Mouse (Mus musculus) heart, adult 2 months (tissue): ENCODE measurements at regions not wholly inside any gene's neighbourhood (a gene's known extent, or its start where the extent isn't known, plus 50 kb on each side); places are given as distances from the start of the nearest gene placed in this dataset.

Experiments
- DNase-seq, 2 experiments: peaks; one replicate each; pipeline ENCODE4 v3.0.0; 2021
- H3K27ac ChIP-seq: fragments of 200-600 bp; 2 replicates; pipeline ENCODE4 v1.8.1; 2022
- H3K27me3 ChIP-seq: fragments of 200-500 bp; 2 replicates; pipeline ENCODE4 v1.6.1; 2012; ENCODE audit warnings: mild to moderate bottlenecking, low read length, inconsistent platforms, mixed read lengths; ENCODE audit not compliant: control insufficient read depth, insufficient read depth
- H3K36me3 ChIP-seq: fragments of 200-500 bp; 2 replicates; pipeline ENCODE4 v1.6.1; 2012; ENCODE audit warnings: low read length, inconsistent platforms; ENCODE audit not compliant: control insufficient read depth, insufficient read depth
- H3K4me1 ChIP-seq: fragments of 200-500 bp; 2 replicates; pipeline ENCODE4 v1.6.1; 2011; ENCODE audit warnings: low read length; ENCODE audit not compliant: control insufficient read depth, insufficient read depth
- H3K4me3 ChIP-seq: fragments of 200-600 bp; 2 replicates; pipeline ENCODE4 v1.8.1; 2022
- H3K79me2 ChIP-seq: fragments of 200-500 bp; replicated peaks from 2 replicates; pipeline ENCODE4 v1.6.1; 2012; ENCODE audit warnings: mild to moderate bottlenecking, inconsistent platforms, low read length, moderate library complexity, mixed read lengths; ENCODE audit not compliant: control insufficient read depth, insufficient read depth
- H3K9ac ChIP-seq: fragments of 200-500 bp; 2 replicates; pipeline ENCODE4 v1.6.1; 2012; ENCODE audit warnings: low read depth, mild to moderate bottlenecking, control low read depth, inconsistent platforms, low read length, mixed read lengths
- CTCF ChIP-seq: fragments of 200-600 bp; IDR thresholded peaks from 2 replicates; pipeline ENCODE4 v1.8.1; 2022; ENCODE audit warnings: antibody characterized with exemption, mild to moderate bottlenecking, moderate library complexity
- EP300 ChIP-seq: fragments of 200-500 bp; IDR thresholded peaks from 2 replicates; pipeline ENCODE4 v1.6.1; 2011; ENCODE audit warnings: low read depth, low read length, control low read depth; ENCODE audit not compliant: insufficient read depth
- POLR2A ChIP-seq: fragments of 200-500 bp; IDR thresholded peaks from 2 replicates; pipeline ENCODE4 v1.6.1; 2011; ENCODE audit warnings: mild to moderate bottlenecking, low read depth, low read length, control low read depth; ENCODE audit not compliant: insufficient read depth
- WGBS: fragments of 180-500 bp; shearing (Covaris S2); methylation state at CpG from one replicate; pipeline ENCODE4 v1.1.7; 2018; 5-methylcytosine and 5-hydroxymethylcytosine counted together
- intact Hi-C: fragments of 180-260 bp; cut with DNase I; formaldehyde crosslinking; loops from one replicate; pipeline ENCODE4 v1.15.1; 2025

DNA sequence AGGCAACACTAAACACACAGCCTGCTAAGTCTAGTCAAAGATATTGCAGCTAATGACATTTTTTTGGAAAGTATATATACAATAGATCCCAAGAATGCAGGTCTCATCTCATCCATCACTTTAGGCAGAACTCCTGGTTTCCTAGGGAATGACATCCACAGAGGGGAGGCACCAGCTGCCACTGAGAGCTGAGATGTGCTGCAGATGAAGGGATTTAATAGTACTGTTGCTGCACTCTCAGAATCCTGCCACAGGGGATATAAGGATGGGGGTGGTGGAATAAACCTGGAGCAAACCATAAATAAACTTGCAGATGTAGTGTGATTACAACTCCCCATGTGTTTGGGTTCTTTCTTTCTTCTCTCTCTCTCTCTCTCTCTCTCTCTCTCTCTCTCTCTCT, 158.4 kb upstream of the Rai2 start:
- no peaks in the 10 kb centered on the region for H3K4me1 ChIP-seq
- no peak overlapping the region for H3K9ac ChIP-seq
- intact Hi-C loops = no loop called here
- no peak overlapping the region for H3K27ac ChIP-seq
- no peak for DNase-seq
- H3K36me3 ChIP-seq = no peaks in the 10 kb centered on the region
- H3K4me3 ChIP-seq = no peak overlapping the region
- TF ChIP-seq CTCF (no peak), EP300 (no peak), POLR2A (no peak)
- no peaks in the 10 kb centered on the region for H3K27me3 ChIP-seq
- no peaks in the 10 kb centered on the region for H3K79me2 ChIP-seq

DNA sequence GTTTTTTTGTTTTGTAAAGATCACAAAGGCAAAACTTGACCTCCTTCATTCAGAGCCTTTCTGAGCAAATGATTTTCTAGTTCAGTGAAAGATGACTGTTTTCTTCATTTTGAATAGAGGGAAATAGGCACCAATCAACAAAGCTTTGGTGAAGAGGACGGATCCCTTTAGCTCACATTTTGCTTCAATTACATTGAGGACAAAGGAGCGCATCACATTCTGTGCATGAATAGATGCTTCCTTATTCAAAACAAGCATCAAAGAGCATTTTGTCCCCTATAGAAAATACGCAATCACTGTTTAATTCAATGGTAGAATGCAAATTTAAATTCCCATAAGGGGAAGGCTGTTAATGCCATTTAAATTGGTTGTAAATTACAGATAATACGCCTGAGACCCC, 150.4 kb upstream of the Rai2 start:
- DNase-seq = no peak
- H3K36me3 ChIP-seq = no peaks in the 10 kb centered on the region
- no peak overlapping the region for H3K27ac ChIP-seq
- no peak overlapping the region for H3K4me3 ChIP-seq
- no peaks in the 10 kb centered on the region for H3K27me3 ChIP-seq
- H3K79me2 ChIP-seq = no peaks in the 10 kb centered on the region
- TF ChIP-seq EP300 (no peak), POLR2A (no peak), CTCF (no peak)
- H3K9ac ChIP-seq = no peak overlapping the region
- 82% methylated on average over 4 of the region's 4 CpGs for WGBS
- intact Hi-C loops = no loop called here
- H3K4me1 ChIP-seq = no peaks in the 10 kb centered on the region

DNA sequence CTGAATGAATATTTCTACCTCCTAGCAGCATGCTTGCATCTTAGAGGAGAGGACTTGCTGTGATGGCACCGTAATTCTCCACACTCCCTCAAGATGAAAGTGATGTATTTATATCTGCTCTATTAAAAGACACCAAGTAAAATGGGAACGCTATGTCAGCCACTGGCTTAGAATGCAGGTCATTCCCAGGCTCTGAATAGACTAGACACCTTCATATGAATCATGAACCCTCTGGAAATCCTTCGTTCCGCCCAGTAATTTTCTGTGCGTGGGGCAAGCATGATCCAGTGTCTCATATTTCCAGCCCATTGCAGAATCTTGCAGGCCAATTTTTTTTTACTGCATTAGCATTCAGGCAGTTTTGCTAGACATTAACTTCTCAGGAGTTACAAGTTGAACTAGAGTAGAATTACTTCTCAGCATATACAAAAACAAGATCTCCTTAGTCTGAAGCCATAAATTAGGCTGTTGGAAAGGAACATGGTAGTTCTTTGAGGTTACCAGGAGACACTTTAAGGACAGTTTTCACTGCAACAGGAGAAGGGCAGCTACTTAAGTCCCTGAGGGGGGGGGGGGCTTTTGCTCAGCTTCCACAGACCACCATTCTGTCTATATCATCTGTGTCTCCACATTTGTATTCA, 134.7 kb upstream of the Rai2 start:
- intact Hi-C loops = loop anchor here (10.0 kb wide), 1 partner anchor 203 kb away; no protein-coding TSS in a partner anchor
- H3K4me3 ChIP-seq = no peak overlapping the region
- 65% methylated on average over 5 of the region's 5 CpGs for WGBS
- H3K4me1 ChIP-seq = no peaks in the 10 kb centered on the region
- H3K27me3 ChIP-seq = no peaks in the 10 kb centered on the region
- no peaks in the 10 kb centered on the region for H3K79me2 ChIP-seq
- DNase-seq = peak in 1 of 2 experiments; percentile 4
- peak overlapping the region; percentile 60 for H3K27ac ChIP-seq
- H3K36me3 ChIP-seq = no peaks in the 10 kb centered on the region
- H3K9ac ChIP-seq = no peak overlapping the region
- no peak for TF ChIP-seq POLR2A
- TF ChIP-seq CTCF = no peak
- no peak for TF ChIP-seq EP300

DNA sequence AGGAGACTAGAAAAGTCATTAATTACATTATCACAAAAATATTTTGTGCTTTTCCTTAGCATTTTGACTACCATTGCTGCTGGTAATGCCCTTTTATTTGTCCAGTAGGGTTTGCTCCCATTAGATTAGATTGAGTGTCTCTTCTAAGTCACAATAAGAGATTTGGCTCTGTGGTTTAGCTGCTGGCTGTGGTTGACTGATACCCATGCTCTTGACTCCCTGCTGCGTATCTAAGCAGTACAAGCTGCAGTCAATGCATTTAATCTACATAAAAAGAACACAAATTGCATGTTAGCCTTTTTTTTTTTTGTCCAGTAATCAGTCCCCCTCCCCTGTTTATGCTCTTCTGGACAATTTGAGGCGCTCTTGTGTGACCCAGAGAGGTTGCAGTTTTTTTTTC, 133.0 kb upstream of the Rai2 start:
- H3K4me3 ChIP-seq = no peak overlapping the region
- no peaks in the 10 kb centered on the region for H3K27me3 ChIP-seq
- TF ChIP-seq EP300 (no peak), CTCF (no peak), POLR2A (no peak)
- intact Hi-C loops = loop anchor here (10.0 kb wide), 1 partner anchor 201 kb away; no protein-coding TSS in a partner anchor
- 65% methylated on average over 2 of the region's 2 CpGs for WGBS
- no peaks in the 10 kb centered on the region for H3K36me3 ChIP-seq
- no peaks in the 10 kb centered on the region for H3K79me2 ChIP-seq
- no peak for DNase-seq
- H3K9ac ChIP-seq = no peak overlapping the region
- H3K27ac ChIP-seq = no peak overlapping the region
- no peaks in the 10 kb centered on the region for H3K4me1 ChIP-seq

DNA sequence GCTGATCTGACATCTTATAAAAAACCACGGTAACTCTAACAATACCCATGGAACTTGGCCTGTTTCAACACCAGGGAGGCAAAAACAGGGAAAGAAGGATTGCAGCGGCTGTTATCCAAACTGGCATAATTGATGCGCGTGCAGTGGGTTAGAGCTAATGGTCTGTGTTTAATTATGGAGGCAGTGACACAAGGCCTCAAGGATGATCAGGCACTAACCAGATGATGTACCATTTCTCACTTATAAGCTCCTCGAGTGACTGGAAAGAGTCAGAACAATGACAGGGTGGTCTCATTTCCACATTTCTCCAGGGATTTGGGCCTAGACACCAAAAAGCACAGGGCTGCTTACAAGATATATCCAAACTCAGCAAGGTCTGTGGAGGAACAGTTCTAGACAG, 83.0 kb upstream of the Rai2 start:
- H3K4me1 ChIP-seq = no peaks in the 10 kb centered on the region
- H3K9ac ChIP-seq = no peak overlapping the region
- no peak overlapping the region for H3K4me3 ChIP-seq
- H3K27ac ChIP-seq = no peak overlapping the region
- no peaks in the 10 kb centered on the region for H3K36me3 ChIP-seq
- TF ChIP-seq POLR2A = no peak
- no peak for TF ChIP-seq EP300
- no peak for TF ChIP-seq CTCF
- WGBS = 90% methylated on average over 5 of the region's 5 CpGs
- no peaks in the 10 kb centered on the region for H3K79me2 ChIP-seq
- intact Hi-C loops = no loop called here
- H3K27me3 ChIP-seq = no peaks in the 10 kb centered on the region
- DNase-seq = no peak

DNA sequence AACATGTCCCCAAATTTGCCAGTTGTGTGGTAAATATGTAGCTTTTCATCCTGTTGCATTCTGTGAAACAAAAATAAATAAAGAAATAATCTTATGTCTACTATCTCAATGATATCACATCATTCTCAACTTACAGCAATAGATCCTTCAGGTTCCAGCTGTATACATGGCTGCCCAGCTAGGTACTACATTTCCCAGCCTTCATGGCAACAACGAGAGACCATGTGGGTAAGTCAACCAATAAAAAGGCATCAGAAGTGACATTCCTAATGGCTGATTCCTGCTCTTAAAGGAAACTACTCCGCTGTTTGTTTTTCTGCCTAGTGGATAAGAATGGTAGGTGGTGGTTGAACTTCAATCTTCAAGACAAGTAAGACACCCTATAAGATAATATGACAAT, 82.5 kb upstream of the Rai2 start:
- 67% methylated on average over 2 of the region's 2 CpGs for WGBS
- no peaks in the 10 kb centered on the region for H3K79me2 ChIP-seq
- intact Hi-C loops = no loop called here

More for the DNA sequence above, 82.5 kb upstream of the Rai2 start:
- no peak overlapping the region for H3K4me3 ChIP-seq
- H3K4me1 ChIP-seq = no peaks in the 10 kb centered on the region
- H3K9ac ChIP-seq = no peak overlapping the region
- H3K36me3 ChIP-seq = no peaks in the 10 kb centered on the region
- H3K27me3 ChIP-seq = no peaks in the 10 kb centered on the region
- TF ChIP-seq EP300 (no peak), POLR2A (no peak), CTCF (no peak)
- H3K27ac ChIP-seq = no peak overlapping the region
- DNase-seq = no peak
